Mouse (Mus musculus) thymus, adult 2 months (tissue): ENCODE measurements around the gene Psmd5.

Experiments
- CTCF ChIP-seq: fragments of 200-500 bp; IDR thresholded peaks from 2 replicates; pipeline ENCODE4 v1.5.1; 2012; ENCODE audit warnings: mild to moderate bottlenecking, control low read depth, low read length, moderate library complexity, borderline replicate concordance; ENCODE audit not compliant: control insufficient read depth, poor library complexity, insufficient read depth; ENCODE audit errors: extremely low read depth
- POLR2A ChIP-seq: fragments of 200-500 bp; IDR thresholded peaks from 2 replicates; pipeline ENCODE4 v1.6.1; 2012; ENCODE audit warnings: mild to moderate bottlenecking, low read length, control low read depth, moderate library complexity; ENCODE audit not compliant: control insufficient read depth, poor library complexity, insufficient read depth; ENCODE audit errors: extremely low read depth

- TF ChIP-seq CTCF (peak; percentile 67; the same call in 1 of the 2 replicates), POLR2A (peak; percentile 41; the same call in 1 of the 2 replicates)
These were observed 30.2 kb upstream of the Psmd5 start for GRCm38 (mm10) chr2:34904849-34905542.
